Mouse (Mus musculus) erythroblast, embryonic 14.5 days (primary cell): Measurements from ENCODE around the gene Filip1l. TPM values are rescaled to one million over a fixed set of nuclear protein-coding genes. Genes with fewer than 3 reads are reported as not detected.

Source experiments
- H3K27me3 ChIP-seq: 2 replicates; pipeline ENCODE4 v1.6.1; 2012; ENCODE audit warnings: inconsistent platforms; ENCODE audit not compliant: control insufficient read depth
- H3K36me3 ChIP-seq: 2 replicates; pipeline ENCODE4 v1.6.1; 2012; ENCODE audit warnings: mild to moderate bottlenecking, inconsistent platforms; ENCODE audit not compliant: control insufficient read depth
- H3K4me1 ChIP-seq: 2 replicates; pipeline ENCODE4 v1.6.1; 2012; ENCODE audit warnings: inconsistent platforms; ENCODE audit not compliant: control insufficient read depth
- H3K4me3 ChIP-seq: replicated peaks from 2 replicates; pipeline ENCODE3; 2012; ENCODE audit warnings: moderate library complexity, mild to moderate bottlenecking, inconsistent platforms
- H3K9me3 ChIP-seq: 2 replicates; pipeline ENCODE4 v1.6.1; 2012; ENCODE audit warnings: low read length, inconsistent platforms, mixed read lengths; ENCODE audit not compliant: control insufficient read depth
- GATA1 ChIP-seq: IDR thresholded peaks from 2 replicates; pipeline ENCODE4 v1.6.1; 2012; ENCODE audit warnings: low read length, inconsistent platforms, mixed read lengths
- TAL1 ChIP-seq: IDR thresholded peaks from 3 replicates; pipeline ENCODE4 v1.6.1; 2012; ENCODE audit warnings: low read length, inconsistent platforms, mixed read lengths
- polyA plus RNA-seq: library from polyadenylated mRNA; stranded (reverse); fragments of >175 nt; gene quantifications from 2 replicates; pipeline ENCODE4 v1.2.3, GENCODE M21; 2012

Gene Filip1l
- polyA plus RNA-seq, 1 experiment: not detected

GRCm38 (mm10) chr16:57552709-57553108, 199.8 kb downstream of the Filip1l start:
- no peak overlapping the region for H3K4me3 ChIP-seq
- no peaks in the 10 kb centered on the region for H3K9me3 ChIP-seq
- peaks cover 3% of the 10 kb centered on the region for H3K4me1 ChIP-seq
- TF ChIP-seq TAL1 (no peak), GATA1 (no peak)
- no peaks in the 10 kb centered on the region for H3K36me3 ChIP-seq
- peaks cover 32% of the 10 kb centered on the region for H3K27me3 ChIP-seq

GRCm38 (mm10) chr16:57553235-57553634, 200.3 kb downstream of the Filip1l start:
- no peak for TF ChIP-seq GATA1
- TF ChIP-seq TAL1: no peak
- no peaks in the 10 kb centered on the region for H3K9me3 ChIP-seq
- H3K36me3 ChIP-seq: no peaks in the 10 kb centered on the region
- H3K4me1 ChIP-seq: peaks cover 3% of the 10 kb centered on the region
- peaks cover 27% of the 10 kb centered on the region for H3K27me3 ChIP-seq
- H3K4me3 ChIP-seq: no peak overlapping the region

GRCm38 (mm10) chr16:57554886-57555400, 202.1 kb downstream of the Filip1l start:
- no peaks in the 10 kb centered on the region for H3K4me1 ChIP-seq
- H3K27me3 ChIP-seq: peaks cover 10% of the 10 kb centered on the region
- H3K9me3 ChIP-seq: no peaks in the 10 kb centered on the region
- no peak for TF ChIP-seq GATA1
- no peak for TF ChIP-seq TAL1
- no peak overlapping the region for H3K4me3 ChIP-seq
- no peaks in the 10 kb centered on the region for H3K36me3 ChIP-seq

- H3K4me3 ChIP-seq: no peak overlapping the region
- H3K4me1 ChIP-seq: no peaks in the 10 kb centered on the region
- H3K36me3 ChIP-seq: no peaks in the 10 kb centered on the region
- no peaks in the 10 kb centered on the region for H3K9me3 ChIP-seq
- TF ChIP-seq TAL1 (no peak), GATA1 (no peak)
- peaks cover 3% of the 10 kb centered on the region for H3K27me3 ChIP-seq
These were observed 202.8 kb downstream of the Filip1l start for GRCm38 (mm10) chr16:57555667-57556066.

GRCm38 (mm10) chr16:57556244-57556643, 203.4 kb downstream of the Filip1l start:
- Histone ChIP-seq H3K4me3 (no peak overlapping the region), H3K9me3 (no peaks in the 10 kb centered on the region), H3K36me3 (no peaks in the 10 kb centered on the region), H3K4me1 (no peaks in the 10 kb centered on the region), H3K27me3 (no peaks in the 10 kb centered on the region)
- no peak for TF ChIP-seq GATA1
- TF ChIP-seq TAL1: no peak

- no peaks in the 10 kb centered on the region for H3K4me1 ChIP-seq
- H3K4me3 ChIP-seq: no peak overlapping the region
- H3K36me3 ChIP-seq: no peaks in the 10 kb centered on the region
- TF ChIP-seq TAL1 (no peak), GATA1 (no peak)
- H3K9me3 ChIP-seq: no peaks in the 10 kb centered on the region
- no peaks in the 10 kb centered on the region for H3K27me3 ChIP-seq
These were observed 205.4 kb downstream of the Filip1l start for GRCm38 (mm10) chr16:57558258-57558657.

- no peaks in the 10 kb centered on the region for H3K4me1 ChIP-seq
- H3K4me3 ChIP-seq: no peak overlapping the region
- TF ChIP-seq GATA1 (no peak), TAL1 (no peak)
- no peaks in the 10 kb centered on the region for H3K27me3 ChIP-seq
- no peaks in the 10 kb centered on the region for H3K36me3 ChIP-seq
- H3K9me3 ChIP-seq: no peaks in the 10 kb centered on the region
These were observed 207.3 kb downstream of the Filip1l start for GRCm38 (mm10) chr16:57560185-57560584.

GRCm38 (mm10) chr16:57563453-57563852, 210.6 kb downstream of the Filip1l start:
- no peaks in the 10 kb centered on the region for H3K4me1 ChIP-seq
- no peaks in the 10 kb centered on the region for H3K9me3 ChIP-seq
- no peak overlapping the region for H3K4me3 ChIP-seq
- H3K36me3 ChIP-seq: no peaks in the 10 kb centered on the region
- TF ChIP-seq GATA1 (no peak), TAL1 (no peak)
- no peaks in the 10 kb centered on the region for H3K27me3 ChIP-seq

GRCm38 (mm10) chr16:57564807-57565206, 211.9 kb downstream of the Filip1l start:
- Histone ChIP-seq H3K4me3 (no peak overlapping the region), H3K4me1 (no peaks in the 10 kb centered on the region), H3K36me3 (no peaks in the 10 kb centered on the region), H3K9me3 (no peaks in the 10 kb centered on the region), H3K27me3 (no peaks in the 10 kb centered on the region)
- TF ChIP-seq GATA1 (no peak), TAL1 (no peak)

GRCm38 (mm10) chr16:57566215-57566614, 213.3 kb downstream of the Filip1l start:
- Histone ChIP-seq H3K4me1 (no peaks in the 10 kb centered on the region), H3K27me3 (no peaks in the 10 kb centered on the region), H3K4me3 (no peak overlapping the region), H3K9me3 (no peaks in the 10 kb centered on the region), H3K36me3 (no peaks in the 10 kb centered on the region)
- TF ChIP-seq TAL1 (no peak), GATA1 (no peak)
